Mouse (Mus musculus): ENCODE measurements around the gene Dcdc2a. TPM values are rescaled to one million over a fixed set of nuclear protein-coding genes. Genes with fewer than 3 reads are reported as not detected.

Gene Dcdc2a
- polyA plus RNA-seq, 1 experiment from 2014 or later = 1.7 TPM

GRCm38 (mm10) chr13:25077262-25077661 lies 21.5 kb downstream of the Dcdc2a start:
- no peaks in the 10 kb centered on the region for H3K27me3 ChIP-seq (replicated peaks; ENCODE audit: control insufficient read depth, insufficient read depth, low read length)
- 30% methylated on average over 7 of the region's 7 CpGs for WGBS
- no peak overlapping the region for H3K4me2 ChIP-seq (ENCODE audit: low read depth, low read length)
- no peaks in the 10 kb centered on the region for H3K36me3 ChIP-seq (ENCODE audit: control insufficient read depth, insufficient read depth, low read length)
- H3K9me3 ChIP-seq (ENCODE audit: control insufficient read depth, low read length) = no peaks in the 10 kb centered on the region
- no peak overlapping the region for H3K27ac ChIP-seq (replicated peaks; ENCODE audit: low read depth, low read length)
- no peaks in the 10 kb centered on the region for H3K4me1 ChIP-seq (ENCODE audit: control insufficient read depth, insufficient read depth, low read length)
- no peak overlapping the region for H3K4me3 ChIP-seq (ENCODE audit: low read depth, low read length)
- no peak overlapping the region for H3K9ac ChIP-seq (ENCODE audit: low read depth, low read length)
- ATAC-seq (ENCODE audit: low read depth) = no peak
- DNase-seq (ENCODE audit: low spot score) = no peak

- no peak overlapping the region for H3K9ac ChIP-seq (ENCODE audit: low read depth, low read length)
- WGBS = under 1% methylated on average over 15 of the region's 15 CpGs
- H3K9me3 ChIP-seq (ENCODE audit: control insufficient read depth, low read length) = no peaks in the 10 kb centered on the region
- H3K4me2 ChIP-seq (ENCODE audit: low read depth, low read length) = peak overlapping the region; percentile 29
- H3K4me3 ChIP-seq (ENCODE audit: low read depth, low read length) = 0 out of 2 replicates have a peak overlapping the region, but pooled peaks have one; percentile 1
- DNase-seq (ENCODE audit: low spot score) (peak; percentile 40), ATAC-seq (ENCODE audit: low read depth) (peak; percentile 44; the same call in 1 of the 2 replicates)
- H3K27me3 ChIP-seq (replicated peaks; ENCODE audit: control insufficient read depth, insufficient read depth, low read length) = no peaks in the 10 kb centered on the region
- H3K27ac ChIP-seq (replicated peaks; ENCODE audit: low read depth, low read length) = no peak overlapping the region
- H3K4me1 ChIP-seq (ENCODE audit: control insufficient read depth, insufficient read depth, low read length) = peaks cover 5% of the 10 kb centered on the region
- H3K36me3 ChIP-seq (ENCODE audit: control insufficient read depth, insufficient read depth, low read length) = no peaks in the 10 kb centered on the region
These were observed 27.4 kb downstream of the Dcdc2a start for GRCm38 (mm10) chr13:25083144-25083572.

DNA sequence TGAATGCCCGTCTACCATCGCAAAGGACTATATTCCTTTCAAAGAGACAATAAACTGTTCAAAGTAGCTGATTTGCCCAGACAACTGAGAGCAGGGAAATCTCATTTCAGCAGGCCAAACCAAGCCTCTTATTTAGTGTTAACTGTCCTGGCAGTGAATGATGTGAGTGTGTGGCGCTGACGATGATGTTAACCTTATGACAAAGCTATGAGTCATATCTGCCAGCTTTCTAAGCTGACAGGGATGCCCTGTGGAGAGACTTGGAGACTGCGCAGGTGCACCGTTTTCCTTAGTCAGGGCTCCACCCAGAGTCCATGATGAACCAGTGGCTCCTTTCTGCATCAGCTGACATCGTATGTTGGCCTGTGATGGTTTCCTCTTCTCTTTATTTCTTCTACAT lies 29.3 kb downstream of the Dcdc2a start:
- WGBS = 90% methylated on average over 7 of the region's 7 CpGs
- ATAC-seq (ENCODE audit: low read depth) = no peak

GRCm38 (mm10) chr13:25091347-25091746 lies 35.5 kb downstream of the Dcdc2a start:
- Histone ChIP-seq H3K27ac (replicated peaks; ENCODE audit: low read depth, low read length) (no peak overlapping the region), H3K4me1 (ENCODE audit: control insufficient read depth, insufficient read depth, low read length) (no peaks in the 10 kb centered on the region), H3K4me3 (ENCODE audit: low read depth, low read length) (no peak overlapping the region), H3K9ac (ENCODE audit: low read depth, low read length) (no peak overlapping the region), H3K27me3 (replicated peaks; ENCODE audit: control insufficient read depth, insufficient read depth, low read length) (no peaks in the 10 kb centered on the region), H3K36me3 (ENCODE audit: control insufficient read depth, insufficient read depth, low read length) (no peaks in the 10 kb centered on the region), H3K4me2 (ENCODE audit: low read depth, low read length) (no peak overlapping the region), H3K9me3 (ENCODE audit: control insufficient read depth, low read length) (no peaks in the 10 kb centered on the region)
- DNase-seq (ENCODE audit: low spot score) (no peak), ATAC-seq (ENCODE audit: low read depth) (no peak)
- WGBS = 83% methylated on average over 5 of the region's 5 CpGs

More for the DNA sequence above, 29.3 kb downstream of the Dcdc2a start:
- Histone ChIP-seq H3K4me3 (ENCODE audit: low read depth, low read length) (no peak overlapping the region), H3K36me3 (ENCODE audit: control insufficient read depth, insufficient read depth, low read length) (no peaks in the 10 kb centered on the region), H3K27me3 (replicated peaks; ENCODE audit: control insufficient read depth, insufficient read depth, low read length) (no peaks in the 10 kb centered on the region), H3K9ac (ENCODE audit: low read depth, low read length) (no peak overlapping the region), H3K27ac (replicated peaks; ENCODE audit: low read depth, low read length) (no peak overlapping the region), H3K4me1 (ENCODE audit: control insufficient read depth, insufficient read depth, low read length) (peaks cover 5% of the 10 kb centered on the region), H3K4me2 (ENCODE audit: low read depth, low read length) (no peak overlapping the region), H3K9me3 (ENCODE audit: control insufficient read depth, low read length) (no peaks in the 10 kb centered on the region)
- DNase-seq (ENCODE audit: low spot score) = no peak

- no peaks in the 10 kb centered on the region for H3K9me3 ChIP-seq (ENCODE audit: control insufficient read depth, low read length)
- no peaks in the 10 kb centered on the region for H3K27me3 ChIP-seq (replicated peaks; ENCODE audit: control insufficient read depth, insufficient read depth, low read length)
- H3K9ac ChIP-seq (ENCODE audit: low read depth, low read length) = no peak overlapping the region
- no peak overlapping the region for H3K4me3 ChIP-seq (ENCODE audit: low read depth, low read length)
- ATAC-seq (ENCODE audit: low read depth) (no peak), DNase-seq (ENCODE audit: low spot score) (no peak)
- no peak overlapping the region for H3K4me2 ChIP-seq (ENCODE audit: low read depth, low read length)
- whole genome bisulfite sequencing = 87% methylated on average over 4 of the region's 4 CpGs
- no peak overlapping the region for H3K27ac ChIP-seq (replicated peaks; ENCODE audit: low read depth, low read length)
- no peaks in the 10 kb centered on the region for H3K4me1 ChIP-seq (ENCODE audit: control insufficient read depth, insufficient read depth, low read length)
- H3K36me3 ChIP-seq (ENCODE audit: control insufficient read depth, insufficient read depth, low read length) = no peaks in the 10 kb centered on the region
These were observed 38.0 kb downstream of the Dcdc2a start for GRCm38 (mm10) chr13:25093776-25094175.

- no peak for DNase-seq (ENCODE audit: low spot score)
- Histone ChIP-seq H3K27ac (replicated peaks; ENCODE audit: low read depth, low read length) (no peak overlapping the region), H3K36me3 (ENCODE audit: control insufficient read depth, insufficient read depth, low read length) (no peaks in the 10 kb centered on the region), H3K4me1 (ENCODE audit: control insufficient read depth, insufficient read depth, low read length) (no peaks in the 10 kb centered on the region), H3K9ac (ENCODE audit: low read depth, low read length) (no peak overlapping the region), H3K9me3 (ENCODE audit: control insufficient read depth, low read length) (no peaks in the 10 kb centered on the region), H3K4me3 (ENCODE audit: low read depth, low read length) (no peak overlapping the region), H3K27me3 (replicated peaks; ENCODE audit: control insufficient read depth, insufficient read depth, low read length) (no peaks in the 10 kb centered on the region), H3K4me2 (ENCODE audit: low read depth, low read length) (no peak overlapping the region)
- ATAC-seq (ENCODE audit: low read depth) = no peak
- WGBS = 72% methylated on average over 4 of the region's 4 CpGs
These were observed 38.6 kb downstream of the Dcdc2a start for GRCm38 (mm10) chr13:25094381-25094780.

GRCm38 (mm10) chr13:25097348-25097747 lies 41.5 kb downstream of the Dcdc2a start:
- WGBS = 80% methylated on average over 8 of the region's 8 CpGs
- ATAC-seq (ENCODE audit: low read depth) = no peak
- no peak overlapping the region for H3K9ac ChIP-seq (ENCODE audit: low read depth, low read length)
- H3K36me3 ChIP-seq (ENCODE audit: control insufficient read depth, insufficient read depth, low read length) = no peaks in the 10 kb centered on the region
- H3K27me3 ChIP-seq (replicated peaks; ENCODE audit: control insufficient read depth, insufficient read depth, low read length) = no peaks in the 10 kb centered on the region
- no peaks in the 10 kb centered on the region for H3K9me3 ChIP-seq (ENCODE audit: control insufficient read depth, low read length)
- no peaks in the 10 kb centered on the region for H3K4me1 ChIP-seq (ENCODE audit: control insufficient read depth, insufficient read depth, low read length)
- no peak overlapping the region for H3K27ac ChIP-seq (replicated peaks; ENCODE audit: low read depth, low read length)
- no peak for DNase-seq (ENCODE audit: low spot score)
- no peak overlapping the region for H3K4me2 ChIP-seq (ENCODE audit: low read depth, low read length)
- no peak overlapping the region for H3K4me3 ChIP-seq (ENCODE audit: low read depth, low read length)

- Histone ChIP-seq H3K9me3 (ENCODE audit: control insufficient read depth, low read length) (no peaks in the 10 kb centered on the region), H3K9ac (ENCODE audit: low read depth, low read length) (no peak overlapping the region), H3K36me3 (ENCODE audit: control insufficient read depth, insufficient read depth, low read length) (no peaks in the 10 kb centered on the region), H3K4me1 (ENCODE audit: control insufficient read depth, insufficient read depth, low read length) (no peaks in the 10 kb centered on the region), H3K4me3 (ENCODE audit: low read depth, low read length) (no peak overlapping the region), H3K27ac (replicated peaks; ENCODE audit: low read depth, low read length) (no peak overlapping the region), H3K27me3 (replicated peaks; ENCODE audit: control insufficient read depth, insufficient read depth, low read length) (no peaks in the 10 kb centered on the region), H3K4me2 (ENCODE audit: low read depth, low read length) (no peak overlapping the region)
- no peak for DNase-seq (ENCODE audit: low spot score)
- peak; percentile 67; the same call in 1 of the 2 replicates for ATAC-seq (ENCODE audit: low read depth)
- 40% methylated on average over 5 of the region's 5 CpGs for WGBS
These were observed 42.8 kb downstream of the Dcdc2a start for GRCm38 (mm10) chr13:25098578-25098977.

DNA sequence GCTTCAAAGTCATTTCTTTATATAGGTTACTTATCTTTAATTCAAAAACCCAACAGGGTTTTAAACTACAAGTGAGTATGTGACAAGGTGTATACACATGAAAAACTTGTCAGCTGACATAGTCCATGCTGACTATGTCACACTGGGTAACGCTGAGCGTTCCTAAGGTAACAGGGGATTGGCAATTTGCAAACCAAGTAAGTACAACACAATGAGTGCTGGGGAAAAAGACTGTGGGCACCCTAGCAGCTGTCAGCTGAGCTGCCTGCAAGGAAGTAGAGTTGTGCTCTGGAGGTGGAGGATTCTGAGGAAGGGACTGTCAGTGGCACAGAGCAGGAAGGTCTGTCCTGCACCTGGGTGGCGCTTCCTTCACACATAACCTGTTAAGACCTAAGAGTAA lies 43.7 kb downstream of the Dcdc2a start:
- H3K27me3 ChIP-seq (replicated peaks; ENCODE audit: control insufficient read depth, insufficient read depth, low read length) = no peaks in the 10 kb centered on the region
- H3K9me3 ChIP-seq (ENCODE audit: control insufficient read depth, low read length) = no peaks in the 10 kb centered on the region
- no peak overlapping the region for H3K9ac ChIP-seq (ENCODE audit: low read depth, low read length)
- H3K4me2 ChIP-seq (ENCODE audit: low read depth, low read length) = no peak overlapping the region
- H3K4me1 ChIP-seq (ENCODE audit: control insufficient read depth, insufficient read depth, low read length) = no peaks in the 10 kb centered on the region
- ATAC-seq (ENCODE audit: low read depth) = no peak
- no peaks in the 10 kb centered on the region for H3K36me3 ChIP-seq (ENCODE audit: control insufficient read depth, insufficient read depth, low read length)
- no peak overlapping the region for H3K27ac ChIP-seq (replicated peaks; ENCODE audit: low read depth, low read length)
- no peak overlapping the region for H3K4me3 ChIP-seq (ENCODE audit: low read depth, low read length)
- no peak for DNase-seq (ENCODE audit: low spot score)
- WGBS = 79% methylated on average over 3 of the region's 3 CpGs
